In genomic region chr10:120474301-120474700, GRCm38 (mm10) we compare ENCODE assay signal across 9 mouse cellular contexts. TPM values are rescaled to one million over a fixed set of nuclear protein-coding genes. Genes with fewer than 3 reads are reported as not detected.
DNase-seq lines count a peak whose midpoint lies in the region; ATAC-seq and TF ChIP-seq lines count a peak whose summit lies in the region.
"Had no signal": no experiment of that assay in that cellular context is flagged by ENCODE, and none has a peak within 500 bp of the region (broad histone marks: within the 10 kb centered on the region; RNA-seq: fewer than 3 reads in every experiment).

No protein-coding gene starts in this region.

- H3K9me3 ChIP-seq in heart, embryonic 10.5 days = no peaks in the 10 kb centered on the region
- H3K9me3 ChIP-seq in hindbrain, embryonic 10.5 days = no peaks in the 10 kb centered on the region
- H3K9me3 ChIP-seq in liver, embryonic 12.5 days (replicated peaks) = no peaks in the 10 kb centered on the region
- H3K9me3 ChIP-seq in stomach, embryonic 16.5 days (replicated peaks; ENCODE audit: control insufficient read depth, low read length) = no peaks in the 10 kb centered on the region

- ATAC-seq in liver, embryonic 12.5 days = no peak
- ATAC-seq in stomach, embryonic 16.5 days (ENCODE audit: insufficient read depth, low FRiP score) = no peak

- peak overlapping the region; percentile 88 for H3K4me3 ChIP-seq in heart, embryonic 10.5 days
- H3K4me3 ChIP-seq in hindbrain, embryonic 10.5 days = peak overlapping the region; percentile 90
- H3K4me3 ChIP-seq in liver, embryonic 12.5 days = peak overlapping the region; percentile 65
- peak overlapping the region; percentile 89 for H3K4me3 ChIP-seq in stomach, embryonic 16.5 days (replicated peaks; ENCODE audit: low read length)
- no peak overlapping the region for H3K4me3 ChIP-seq in layer of hippocampus, adult 2 months

- WGBS in heart, embryonic 10.5 days = under 1% methylated on average over 20 of the region's 20 CpGs
- under 1% methylated on average over 20 of the region's 20 CpGs for WGBS in hindbrain, embryonic 10.5 days
- under 1% methylated on average over 20 of the region's 20 CpGs for WGBS in liver, embryonic 12.5 days (ENCODE audit: insufficient replicate concordance)
- under 1% methylated on average over 20 of the region's 20 CpGs for WGBS in stomach, embryonic 16.5 days

- DNase-seq in heart, embryonic 10.5 days (ENCODE audit: low spot score) = peak; percentile 76
- no peak for DNase-seq in heart, postnatal 25 days (ENCODE audit: low spot score)
- peak; percentile 80 for DNase-seq in embryo, embryonic 10.5 days (ENCODE audit: low spot score)
- DNase-seq in hindbrain, embryonic 10.5 days (ENCODE audit: low spot score) = peak; percentile 61
- no peak for DNase-seq in layer of hippocampus, adult 2 months (ENCODE audit: low spot score in 2 of 2)
- DNase-seq in urinary bladder, postnatal 36 days (ENCODE audit: low spot score in 2 of 2) = no peak

- no peaks in the 10 kb centered on the region for H3K27me3 ChIP-seq in heart, embryonic 10.5 days (ENCODE audit: insufficient read depth, poor library complexity, severe bottlenecking)
- no peaks in the 10 kb centered on the region for H3K27me3 ChIP-seq in hindbrain, embryonic 10.5 days (ENCODE audit: insufficient read depth, poor library complexity, severe bottlenecking)
- H3K27me3 ChIP-seq in liver, embryonic 12.5 days (replicated peaks) = peaks cover 63% of the 10 kb centered on the region
- no peaks in the 10 kb centered on the region for H3K27me3 ChIP-seq in stomach, embryonic 16.5 days (ENCODE audit: control insufficient read depth, insufficient read depth, low read length)

- peak overlapping the region; percentile 79 for H3K4me2 ChIP-seq in liver, embryonic 12.5 days
- H3K4me2 ChIP-seq in stomach, embryonic 16.5 days (ENCODE audit: low read depth, low read length) = peak overlapping the region; percentile 98

- intact Hi-C loops in heart, postnatal 25 days (cut with DNase I) = no loop called here

- peaks cover 18% of the 10 kb centered on the region for H3K4me1 ChIP-seq in heart, embryonic 10.5 days
- H3K4me1 ChIP-seq in hindbrain, embryonic 10.5 days (replicated peaks) = peaks cover 49% of the 10 kb centered on the region
- peaks cover 13% of the 10 kb centered on the region for H3K4me1 ChIP-seq in liver, embryonic 12.5 days
- peaks cover 13% of the 10 kb centered on the region for H3K4me1 ChIP-seq in stomach, embryonic 16.5 days (ENCODE audit: control insufficient read depth, insufficient read depth, low read length)

- H3K27ac ChIP-seq in heart, embryonic 10.5 days = peak overlapping the region; percentile 99
- peak overlapping the region; percentile 99 for H3K27ac ChIP-seq in hindbrain, embryonic 10.5 days
- peak overlapping the region; percentile 80; the same call in 1 of the 2 replicates for H3K27ac ChIP-seq in liver, embryonic 12.5 days
- H3K27ac ChIP-seq in stomach, embryonic 16.5 days (ENCODE audit: low read length) = peak overlapping the region; percentile 96
- H3K27ac ChIP-seq in layer of hippocampus, adult 2 months = no peak overlapping the region

- TF ChIP-seq CTCF in layer of hippocampus, adult 2 months (conservative IDR thresholded peaks at IDR 0.05) = no peak

- H3K36me3 ChIP-seq in heart, embryonic 10.5 days = peaks cover 13% of the 10 kb centered on the region
- H3K36me3 ChIP-seq in hindbrain, embryonic 10.5 days = peaks cover 22% of the 10 kb centered on the region
- H3K36me3 ChIP-seq in liver, embryonic 12.5 days = peaks cover 3% of the 10 kb centered on the region; the same call in 1 of the 2 replicates
- no peaks in the 10 kb centered on the region for H3K36me3 ChIP-seq in stomach, embryonic 16.5 days (ENCODE audit: control insufficient read depth, insufficient read depth, low read length)
- H3K36me3 ChIP-seq: G1E had no signal

- H3K9ac ChIP-seq in liver, embryonic 12.5 days = peak overlapping the region; percentile 76
- H3K9ac ChIP-seq in stomach, embryonic 16.5 days (ENCODE audit: low read length) = peak overlapping the region; percentile 96

RNA-seq across cellular contexts. Expression of gene Hmga2, which starts 2.0 kb away (rescaled TPM):
- 33.2 and 82.1 TPM in 2 replicates for polyA plus RNA-seq in heart, embryonic 10.5 days (2016; fragmentation: Nextera tagmentation; extraction: Ambion mirVana)
- total RNA-seq in heart, postnatal 25 days (2021) = not detected
- 30.6 and 49.7 TPM in 2 replicates for polyA plus RNA-seq in hindbrain, embryonic 10.5 days (2016; fragmentation: Nextera tagmentation; extraction: Ambion mirVana)
- polyA plus RNA-seq in liver, embryonic 12.5 days (2016; fragmentation: Nextera tagmentation; extraction: Ambion mirVana) = 16.1 TPM in 2 replicates
- polyA plus RNA-seq in stomach, embryonic 16.5 days (2015; fragmentation: Nextera tagmentation; extraction: Ambion mirVana) = 15.8 and 17.7 TPM in 2 replicates
- total RNA-seq in layer of hippocampus, adult 2 months (2021) = under 1 TPM in 1 of 2 experiments, not detected in 1; 0.13 TPM
- polyA plus RNA-seq: G1E had no signal

Comparison
In these comparisons a context has a peak if more than half of its experiments do, and no peak if none do; other contexts are left out.
1. DNase-seq: peak in heart, embryonic 10.5 days (single experiment), embryo, embryonic 10.5 days (single experiment) and hindbrain, embryonic 10.5 days (single experiment); none in heart, postnatal 25 days (single experiment), layer of hippocampus, adult 2 months (0 of 2) and urinary bladder, postnatal 36 days (0 of 2).